Mouse (Mus musculus) right cerebral cortex, adult 18-20 months (tissue): ENCODE measurements around the gene Cdkl1.
A peak's percentile ranks its signal among the peaks of the same experiment; 100 is the strongest.

Experiments used
- DNase-seq: peaks from one replicate; pipeline ENCODE4 v3.0.0; 2022; ENCODE audit warnings: mixed read lengths

Gene Cdkl1

GRCm38 (mm10) chr12:69783247-69784025 is 7.6 kb downstream of the Cdkl1 start:
- DNase-seq, result no peak

- DNase-seq, result no peak
Observed at GRCm38 (mm10) chr12:69781935-69782650, 9.0 kb downstream of the Cdkl1 start.

GRCm38 (mm10) chr12:69781480-69781879 is 9.6 kb downstream of the Cdkl1 start:
- DNase-seq, result no peak

- no peak for DNase-seq
Observed at GRCm38 (mm10) chr12:69777957-69778356, 13.1 kb downstream of the Cdkl1 start.

GRCm38 (mm10) chr12:69777341-69777730 is 13.7 kb downstream of the Cdkl1 start:
- no peak for DNase-seq

GRCm38 (mm10) chr12:69776607-69777340 is 14.3 kb downstream of the Cdkl1 start:
- no peak for DNase-seq

GRCm38 (mm10) chr12:69768841-69769240 is 22.2 kb downstream of the Cdkl1 start:
- DNase-seq, result no peak

- DNase-seq, result no peak
Observed at GRCm38 (mm10) chr12:69767476-69768258, 23.4 kb downstream of the Cdkl1 start.

GRCm38 (mm10) chr12:69766185-69766904 is 24.7 kb downstream of the Cdkl1 start:
- no peak for DNase-seq

- no peak for DNase-seq
Observed at GRCm38 (mm10) chr12:69765543-69765942, 25.5 kb downstream of the Cdkl1 start.

- no peak for DNase-seq
Observed at GRCm38 (mm10) chr12:69761603-69762002, 29.5 kb downstream of the Cdkl1 start.

- no peak for DNase-seq
Observed at GRCm38 (mm10) chr12:69760743-69761406, 30.2 kb downstream of the Cdkl1 start.

GRCm38 (mm10) chr12:69760014-69760413 is 31.1 kb downstream of the Cdkl1 start:
- DNase-seq, result no peak

GRCm38 (mm10) chr12:69759267-69759885 is 31.7 kb downstream of the Cdkl1 start:
- no peak for DNase-seq

- no peak for DNase-seq
Observed at GRCm38 (mm10) chr12:69758221-69759185, 32.6 kb downstream of the Cdkl1 start.

GRCm38 (mm10) chr12:69757418-69758141 is 33.5 kb downstream of the Cdkl1 start:
- peak; percentile 67 for DNase-seq

GRCm38 (mm10) chr12:69756015-69756414 is 35.1 kb downstream of the Cdkl1 start:
- DNase-seq, result no peak

GRCm38 (mm10) chr12:69753936-69754335 is 37.1 kb downstream of the Cdkl1 start:
- no peak for DNase-seq

- DNase-seq, result no peak
Observed at GRCm38 (mm10) chr12:69751864-69752341, 39.2 kb downstream of the Cdkl1 start.
